Mouse (Mus musculus) small intestine, adult 2 months (tissue): ENCODE results near the gene Fbxo10.

Experiments
- CTCF ChIP-seq: fragments of 200-500 bp; IDR thresholded peaks from 2 replicates; pipeline ENCODE4 v1.5.1; 2012; ENCODE audit warnings: low read depth, mild to moderate bottlenecking, control low read depth, inconsistent platforms, low read length, moderate library complexity, mixed read lengths; ENCODE audit not compliant: insufficient replicate concordance, insufficient read length; ENCODE audit errors: extremely low read depth
- POLR2A ChIP-seq: fragments of 200-500 bp; IDR thresholded peaks from 2 replicates; pipeline ENCODE4 v1.6.1; 2012; ENCODE audit warnings: low read depth, mild to moderate bottlenecking, control low read depth, inconsistent platforms, low read length, moderate library complexity

DNA sequence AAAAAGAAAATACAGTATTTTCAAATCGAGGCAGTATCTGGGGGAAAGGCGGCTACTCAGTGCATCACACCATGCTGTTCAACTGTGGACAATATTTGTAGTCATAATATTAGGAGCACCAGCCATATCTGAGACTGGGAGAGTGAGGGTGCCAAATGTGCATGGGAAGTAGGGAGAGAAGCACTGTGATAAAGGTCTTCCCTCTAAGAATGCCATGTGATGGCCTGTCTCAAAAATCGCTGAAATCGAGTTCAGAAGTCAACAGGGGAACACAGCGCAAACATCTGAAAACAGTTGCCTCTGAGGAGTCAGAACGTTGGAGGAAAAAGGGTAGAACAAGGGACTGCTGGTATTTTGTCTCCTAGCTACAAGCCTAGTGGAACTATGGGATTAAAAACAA, 84.4 kb downstream of the Fbxo10 start:
- no peak for TF ChIP-seq CTCF
- no peak for TF ChIP-seq POLR2A
